Mouse (Mus musculus) right cerebral cortex, postnatal 14 days (tissue): ENCODE data around the gene Zc3h10.
"Not testable (repeated sequence)": the region's sequence is repeated elsewhere in the genome, so short reads cannot be mapped to it uniquely, and the experiment has no call there.

Experiments
- DNase-seq: peaks from one replicate; pipeline ENCODE4 v3.0.0; 2022

The Zc3h10 gene

DNA sequence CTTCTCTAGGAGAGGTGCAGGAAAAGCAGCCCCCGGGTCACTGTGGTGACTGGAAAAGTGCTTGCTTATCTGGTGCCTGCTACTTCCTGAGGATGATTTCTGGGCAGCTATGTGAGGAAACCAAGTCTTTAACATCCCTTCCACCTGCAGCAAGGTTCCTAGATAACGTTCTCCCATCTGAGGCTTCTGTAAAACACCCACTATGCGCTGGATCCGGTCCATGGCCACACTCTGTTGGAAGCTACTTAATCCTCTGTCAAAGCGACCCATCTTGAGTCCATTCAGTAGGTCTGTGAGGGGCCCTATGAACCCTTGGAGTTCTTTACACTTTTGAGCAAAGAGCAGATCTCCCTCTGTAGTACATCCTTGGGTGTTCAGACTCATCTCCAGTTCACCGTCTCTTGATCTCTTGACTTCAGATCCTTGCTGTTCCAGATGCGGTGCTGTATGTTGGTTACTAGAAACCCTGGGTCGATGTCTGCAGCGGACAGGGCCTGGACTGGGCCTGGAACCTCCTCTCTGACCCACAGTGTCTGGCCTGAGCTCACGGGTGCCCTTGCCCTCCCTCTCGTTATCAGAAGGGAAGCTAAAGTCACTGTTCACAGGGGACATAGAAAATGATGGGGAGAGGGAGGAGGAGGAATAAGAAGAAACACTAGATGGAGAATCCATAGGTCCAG lies 2.7 kb upstream of the Zc3h10 start:
- not testable (repeated sequence) for DNase-seq

DNA sequence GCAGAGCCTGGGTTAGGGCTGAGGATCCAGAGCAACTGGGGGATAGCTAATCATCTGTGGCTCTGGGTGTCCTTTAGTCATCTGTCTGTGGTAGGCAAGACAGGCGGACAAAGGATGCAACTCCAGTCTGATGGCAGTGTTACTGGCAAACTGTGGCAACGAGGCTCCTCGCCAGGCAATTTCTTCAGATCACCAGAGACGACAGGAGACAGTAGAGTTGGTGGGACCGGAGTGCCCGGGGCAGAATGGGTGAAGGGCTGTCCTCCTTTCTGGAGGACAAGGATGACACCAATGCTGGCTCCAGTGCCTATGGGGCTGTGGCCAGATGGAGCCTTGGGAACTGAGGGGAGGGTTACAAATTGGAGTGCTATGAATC lies 2.1 kb upstream of the Zc3h10 start:
- not testable (repeated sequence) for DNase-seq

DNA sequence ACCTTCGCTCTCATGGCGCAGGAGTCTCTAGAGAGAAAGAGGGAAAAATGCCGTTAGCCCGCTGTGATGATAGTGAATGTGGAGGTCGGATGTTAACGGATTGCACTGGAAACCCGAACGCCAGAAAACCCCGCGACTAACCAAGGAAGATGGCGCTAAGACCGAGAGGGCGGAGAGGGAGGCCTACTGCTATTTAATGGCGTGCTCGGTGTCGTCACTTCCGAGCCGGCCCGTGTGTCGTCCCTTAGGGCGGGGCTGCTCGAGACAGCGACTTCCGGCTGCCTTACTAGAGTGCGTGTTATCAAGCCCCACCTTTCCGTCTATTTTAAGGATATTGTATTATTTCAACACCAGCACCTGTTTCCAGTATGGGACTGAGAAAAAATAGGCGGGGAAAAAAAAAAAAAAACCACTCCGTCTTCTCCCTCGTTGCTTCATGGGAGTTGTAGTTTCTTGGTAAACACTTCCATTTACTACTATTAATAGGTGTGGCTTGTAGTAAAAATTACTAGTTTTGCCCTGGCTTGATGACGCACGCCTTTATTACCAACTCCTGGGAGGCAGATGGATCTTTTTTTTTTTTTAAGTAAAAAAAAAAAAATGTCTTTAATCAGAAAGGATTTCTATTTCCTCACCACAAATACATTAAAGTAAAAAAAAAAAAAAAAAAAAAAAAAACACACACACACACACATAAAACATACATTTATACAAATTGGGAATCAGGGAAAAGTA lies 1.5 kb upstream of the Zc3h10 start, which contains the start of gene Rpl41:
TSS of gene Rpl41 (minus strand) at position 359 of the 735 bp plus-strand sequence.
- DNase-seq, result peak; percentile 87

DNA sequence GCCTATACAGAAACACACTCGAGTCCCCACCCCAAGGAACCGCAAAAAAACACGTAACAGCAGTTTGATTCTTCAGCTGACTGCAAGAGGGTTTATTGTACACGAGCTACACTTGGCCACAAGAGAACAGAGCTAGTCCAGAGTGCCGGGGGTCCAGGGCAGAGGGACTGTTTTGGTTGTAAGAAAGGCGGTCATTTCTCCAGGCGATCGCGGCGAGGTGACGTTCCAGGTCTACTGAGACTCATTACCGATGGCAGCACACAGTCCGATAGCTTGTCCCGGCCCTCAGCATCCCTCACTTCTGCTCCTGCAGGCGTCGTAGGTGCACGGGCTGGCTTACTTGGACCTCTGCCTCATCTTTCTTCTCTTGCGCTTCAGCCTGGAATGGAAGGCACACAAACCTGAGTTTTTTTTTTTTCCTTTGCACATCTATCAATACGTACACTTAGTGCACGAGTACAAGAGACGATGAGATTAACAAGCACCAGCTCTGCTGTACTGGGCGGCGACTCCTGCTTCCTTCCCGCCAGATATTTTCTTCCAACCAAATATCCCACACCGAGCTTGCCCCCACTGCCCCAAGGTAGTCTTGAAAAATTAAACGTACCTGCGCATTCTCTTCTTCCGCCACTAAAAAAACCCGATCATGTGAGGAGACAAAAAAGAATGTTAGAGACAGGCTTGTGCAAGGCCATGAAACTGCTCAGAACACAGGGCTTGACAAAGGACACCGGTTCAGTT lies 647 bp upstream of the Zc3h10 start:
- not testable (repeated sequence) for DNase-seq

DNA sequence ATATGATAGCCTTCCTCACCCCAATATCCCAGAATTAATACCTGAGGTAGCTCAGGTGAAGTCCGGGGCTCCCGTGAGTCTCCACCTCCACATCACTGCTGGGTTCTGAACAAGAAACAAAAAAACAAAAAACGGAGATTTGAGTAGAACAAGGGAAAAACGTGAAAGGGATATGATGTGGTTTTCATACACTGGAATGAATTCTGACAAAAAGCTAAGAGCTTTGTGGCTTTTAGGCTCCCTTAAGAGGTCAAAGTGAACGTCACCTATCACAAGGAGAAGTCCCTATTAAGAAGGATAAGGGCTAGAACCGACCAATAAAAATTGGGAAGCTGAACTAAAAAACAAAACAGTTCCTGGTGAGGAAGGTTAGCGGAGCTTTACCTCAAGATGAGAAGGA lies 787 bp downstream of the Zc3h10 start:
- DNase-seq, result no peak

DNA sequence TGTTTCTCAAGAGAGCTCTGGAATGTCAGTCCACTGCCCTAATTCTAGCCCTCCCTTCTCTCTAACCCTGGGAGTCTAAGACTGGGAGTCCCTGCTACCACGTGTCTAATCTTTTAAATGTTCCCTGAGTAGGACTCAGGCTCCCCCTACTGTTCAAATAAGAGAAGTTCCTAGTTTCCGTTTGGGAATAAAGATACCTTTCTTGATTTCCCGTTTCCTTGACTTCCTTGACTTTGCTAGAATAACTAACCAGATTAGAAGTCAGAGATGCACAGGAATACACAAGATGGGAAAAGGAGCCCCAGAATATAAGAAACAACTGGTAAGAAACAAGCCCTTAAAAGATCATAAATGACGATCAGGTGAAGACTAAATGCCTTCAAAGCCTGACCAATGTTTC lies 1.2 kb downstream of the Zc3h10 start:
- DNase-seq, result no peak

DNA sequence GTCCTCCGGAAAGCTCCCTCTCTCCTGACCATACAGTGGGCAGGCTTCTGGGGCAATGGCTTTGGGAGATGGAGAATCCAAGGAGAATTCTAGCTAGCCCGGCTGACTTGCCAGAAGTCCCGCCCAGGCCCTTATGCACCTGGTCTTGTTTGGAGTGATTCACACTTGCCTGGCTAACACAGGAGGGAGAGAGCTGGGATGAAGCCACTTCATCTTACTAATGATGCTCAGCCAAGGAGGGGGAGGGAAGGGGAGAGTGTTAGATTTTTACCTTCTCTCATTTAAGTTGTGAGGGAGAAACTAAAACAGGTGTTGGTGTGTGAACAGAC lies 2.0 kb downstream of the Zc3h10 start:
- no peak for DNase-seq

DNA sequence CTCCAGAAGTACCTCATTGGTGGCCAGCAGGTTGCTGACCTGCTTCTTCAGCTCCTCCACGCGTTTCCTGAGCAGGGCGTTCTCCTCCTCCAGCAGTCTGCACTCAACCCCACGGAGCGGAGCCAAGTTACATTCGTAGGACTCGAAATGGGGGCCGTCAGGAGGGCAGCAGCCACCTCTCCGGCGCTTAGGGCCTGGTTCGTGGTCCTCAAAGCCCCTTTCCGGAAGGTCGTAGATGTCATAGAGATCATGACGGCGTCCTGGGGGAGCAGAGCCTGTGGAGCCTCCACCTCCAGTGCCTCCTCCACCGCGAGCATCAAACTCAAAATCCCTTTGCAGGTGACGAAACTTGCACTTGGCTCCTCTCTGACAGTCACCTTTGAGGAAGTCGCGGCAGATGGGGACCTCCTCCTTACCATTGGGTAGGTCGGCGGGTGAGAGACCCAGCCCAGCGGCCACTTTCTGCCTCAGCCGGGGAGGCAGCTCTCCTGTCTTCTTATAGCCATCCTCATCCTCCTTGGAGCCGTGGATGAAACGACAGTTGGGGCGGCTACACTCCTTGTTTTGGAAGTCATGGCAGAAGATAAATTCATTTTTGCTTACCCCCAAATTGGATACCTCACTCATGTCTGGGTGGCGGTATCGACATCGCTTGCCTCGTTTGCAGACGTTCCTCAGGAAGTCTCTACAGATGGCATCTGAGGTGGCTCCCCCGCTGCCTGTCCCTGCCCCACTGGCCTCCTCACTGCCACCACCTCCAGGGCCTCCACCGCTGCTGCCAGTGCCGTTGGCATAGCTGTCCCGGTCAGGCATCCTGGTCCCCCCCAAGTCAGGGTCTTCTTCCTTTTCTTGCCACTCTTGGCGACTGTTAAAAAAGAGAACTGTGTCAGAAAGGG lies 2.7 kb downstream of the Zc3h10 start:
- no peak for DNase-seq

DNA sequence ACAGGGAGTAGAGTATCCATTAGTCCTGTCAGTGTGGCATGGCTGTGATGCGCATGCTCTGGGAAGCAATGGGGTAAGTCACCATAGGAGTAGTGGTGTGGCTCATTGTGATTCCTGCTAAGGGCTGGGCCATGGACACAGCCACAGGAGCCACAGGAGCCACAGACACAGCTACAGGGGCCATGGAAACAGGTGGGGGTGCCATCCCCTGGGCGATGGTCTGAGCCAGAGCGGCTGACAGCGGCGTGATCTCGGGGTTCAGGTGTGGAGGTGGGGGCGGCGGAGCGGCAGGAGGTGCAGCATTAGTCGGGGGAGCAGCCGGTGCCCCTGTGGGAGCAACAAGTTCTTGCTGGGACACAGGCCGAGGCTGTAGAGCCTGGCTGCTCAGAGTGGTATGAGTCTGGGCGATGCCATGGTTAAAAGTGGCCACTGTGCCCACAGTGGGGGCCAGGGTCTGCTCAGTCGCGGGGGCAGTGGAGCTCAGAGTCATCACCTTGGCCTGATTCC lies 3.4 kb downstream of the Zc3h10 start:
- DNase-seq, result no peak

DNA sequence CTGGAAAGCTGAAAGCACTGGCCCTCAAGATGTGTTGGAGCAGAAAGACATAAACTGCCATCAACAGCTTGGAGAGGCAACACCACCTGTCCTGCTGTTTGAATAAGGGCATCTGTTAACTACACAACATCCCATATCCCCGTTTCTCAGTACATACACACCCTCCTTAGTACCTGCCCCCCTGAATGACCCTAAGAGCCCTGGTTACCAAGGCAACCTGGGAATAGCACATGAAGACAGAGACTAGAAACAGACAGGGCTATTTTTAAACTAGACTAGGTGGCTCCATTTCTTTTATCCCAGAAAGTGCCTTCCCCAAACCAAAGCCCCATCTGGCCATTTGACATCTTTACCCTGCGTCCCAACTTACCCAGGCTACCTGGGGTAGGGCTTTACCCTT lies 4.5 kb downstream of the Zc3h10 start:
- no peak for DNase-seq

DNA sequence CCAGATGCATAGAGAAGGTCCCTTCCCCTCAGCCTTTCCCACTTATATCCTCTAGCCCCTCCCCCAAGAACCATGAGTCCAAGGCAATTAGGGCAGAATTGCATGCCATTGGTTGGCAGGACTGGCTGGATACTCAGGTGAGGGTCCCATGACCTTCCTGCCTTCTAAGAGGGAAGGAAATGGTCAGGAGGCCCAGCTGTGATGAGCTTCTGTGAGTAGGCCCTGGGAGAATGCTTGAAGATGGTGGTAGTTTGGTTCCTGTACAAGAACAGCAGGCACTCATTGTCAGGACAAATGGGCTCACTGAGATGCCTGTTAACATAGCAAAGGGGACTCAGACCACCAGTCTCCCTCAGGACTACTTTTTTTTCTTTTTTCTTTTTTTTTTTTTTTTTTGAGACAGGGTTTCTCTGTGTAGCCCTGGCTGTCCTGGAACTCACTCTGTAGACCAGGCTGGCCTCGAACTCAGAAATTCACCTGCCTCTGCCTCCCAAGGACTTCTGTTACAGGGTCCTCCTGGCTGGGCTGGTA lies 9.2 kb downstream of the Zc3h10 start:
- DNase-seq, result no peak

DNA sequence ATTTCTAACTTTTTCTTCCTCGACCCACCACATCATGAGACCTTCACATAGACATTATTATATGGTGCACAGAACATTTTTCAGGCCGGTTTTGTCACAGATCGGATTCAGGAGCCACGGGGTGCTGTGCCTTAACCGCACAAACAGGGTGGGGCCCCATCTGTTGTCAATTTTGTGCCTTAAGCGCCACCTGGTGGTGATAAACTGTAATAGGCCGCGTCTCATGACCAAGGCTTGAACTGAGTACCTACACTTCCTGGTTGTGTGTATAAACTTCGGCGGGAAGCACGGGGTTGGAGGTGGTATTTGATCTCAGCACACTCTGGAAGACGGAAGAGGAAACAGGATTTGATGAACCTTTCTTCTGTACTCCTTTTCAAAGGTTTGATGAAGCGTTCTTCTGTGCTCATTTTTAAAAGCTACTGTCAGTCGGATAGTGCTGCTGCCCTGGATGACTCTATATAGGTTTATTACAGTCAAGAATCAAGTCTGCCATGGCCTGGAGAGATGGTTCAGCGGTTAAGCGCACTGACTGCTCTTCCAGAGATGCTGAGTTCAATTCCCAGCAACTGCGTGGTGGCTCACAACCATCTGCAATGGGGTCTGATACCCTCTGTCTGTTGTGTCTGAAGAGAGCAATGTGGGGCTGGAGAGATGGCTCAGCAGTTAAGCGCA lies 11.2 kb downstream of the Zc3h10 start:
- DNase-seq, result peak; percentile 76

DNA sequence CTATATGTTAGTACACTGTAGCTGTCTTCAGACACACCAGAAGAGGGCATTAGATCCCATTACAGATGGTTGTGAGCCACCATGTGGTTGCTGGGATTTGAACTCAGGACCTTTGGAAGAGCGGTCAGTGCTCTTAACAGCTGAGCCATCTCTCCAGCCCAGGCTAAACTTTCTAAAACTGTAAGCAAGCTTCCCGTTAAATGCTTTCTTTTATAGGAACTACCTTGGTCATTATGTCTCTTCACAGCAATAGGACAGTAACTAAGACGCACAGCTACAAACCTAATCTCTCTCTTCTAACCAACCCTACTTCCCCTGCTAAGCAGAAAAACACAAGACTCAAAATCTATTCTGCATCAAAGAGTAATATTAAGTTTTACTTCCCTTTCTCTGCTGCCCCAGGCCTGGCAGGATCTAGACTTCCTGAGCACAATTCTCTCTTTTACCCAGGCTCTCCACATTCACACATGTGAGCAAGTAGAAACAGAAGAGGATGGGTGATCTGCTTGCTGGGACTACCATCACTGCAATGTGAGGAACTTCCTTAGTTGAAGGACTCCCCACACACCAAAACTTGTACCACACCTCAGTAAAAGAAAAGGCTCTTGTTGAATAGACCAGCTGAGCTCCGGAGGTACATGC lies 11.8 kb downstream of the Zc3h10 start:
- DNase-seq, result no peak

DNA sequence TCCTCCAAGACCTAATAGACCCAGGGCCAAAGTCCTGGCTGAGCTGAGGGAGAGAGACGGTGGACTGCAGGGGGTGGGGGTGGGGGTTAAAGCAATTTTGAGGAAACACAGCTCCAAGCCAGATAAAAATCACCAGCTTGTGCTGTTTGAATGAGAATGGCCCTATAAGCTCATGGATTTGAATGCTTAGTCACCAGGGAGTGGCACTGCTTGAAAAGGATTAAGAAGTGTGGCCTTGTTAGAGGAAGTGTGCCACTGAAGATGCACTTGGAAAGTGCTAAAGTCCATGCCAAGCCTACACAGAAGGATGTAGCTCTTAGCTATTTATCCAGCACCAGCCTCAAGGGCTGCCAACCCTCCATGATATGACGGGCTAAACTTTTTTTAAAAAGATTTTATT lies 12.4 kb downstream of the Zc3h10 start:
- DNase-seq, result no peak

DNA sequence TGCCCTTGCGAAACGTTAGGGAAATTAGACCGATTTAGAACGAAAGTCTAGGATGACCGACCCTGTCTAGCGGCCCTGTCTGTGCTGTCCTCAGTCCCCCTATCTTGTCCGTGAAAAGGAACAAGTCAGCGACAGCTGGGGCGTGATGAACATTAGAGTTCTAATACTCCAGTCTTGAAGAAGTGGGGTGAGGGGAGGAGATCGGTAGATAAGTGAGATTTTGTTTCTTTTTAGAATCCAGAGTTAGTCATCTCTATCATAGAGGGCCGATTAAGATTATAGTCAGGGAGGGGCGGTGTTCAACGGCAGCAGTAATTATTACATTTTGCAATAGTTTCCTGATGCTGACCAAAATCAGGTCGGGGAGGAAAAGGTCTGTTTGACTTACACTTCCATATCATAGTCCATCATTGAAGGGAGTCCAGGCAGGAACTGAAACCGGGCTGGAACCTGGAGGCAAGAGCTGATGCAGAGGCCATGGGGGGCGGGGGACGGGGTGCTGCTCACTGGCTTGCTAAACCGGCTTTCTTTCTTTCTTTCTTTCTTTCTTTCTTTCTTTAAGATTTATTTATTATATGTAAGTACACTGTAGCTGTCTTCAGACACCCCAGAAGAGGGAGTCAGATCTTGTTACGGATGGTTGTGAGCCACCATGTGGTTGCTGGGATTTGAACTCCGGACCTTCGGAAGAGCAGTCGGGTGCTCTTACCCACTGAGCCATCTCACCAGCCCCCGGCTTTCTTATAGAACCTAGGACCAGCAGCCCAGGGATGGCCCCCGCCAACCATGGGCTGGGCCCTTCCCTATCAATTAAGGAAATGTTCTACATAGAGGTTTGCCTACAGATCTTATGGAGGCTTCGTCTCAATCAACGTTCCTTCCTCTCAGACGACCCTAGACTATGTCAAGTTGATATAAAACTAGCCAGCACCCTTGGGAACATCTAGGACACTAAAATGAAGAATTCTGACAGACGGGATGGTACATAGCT lies 20.9 kb downstream of the Zc3h10 start:
- DNase-seq, result no peak

DNA sequence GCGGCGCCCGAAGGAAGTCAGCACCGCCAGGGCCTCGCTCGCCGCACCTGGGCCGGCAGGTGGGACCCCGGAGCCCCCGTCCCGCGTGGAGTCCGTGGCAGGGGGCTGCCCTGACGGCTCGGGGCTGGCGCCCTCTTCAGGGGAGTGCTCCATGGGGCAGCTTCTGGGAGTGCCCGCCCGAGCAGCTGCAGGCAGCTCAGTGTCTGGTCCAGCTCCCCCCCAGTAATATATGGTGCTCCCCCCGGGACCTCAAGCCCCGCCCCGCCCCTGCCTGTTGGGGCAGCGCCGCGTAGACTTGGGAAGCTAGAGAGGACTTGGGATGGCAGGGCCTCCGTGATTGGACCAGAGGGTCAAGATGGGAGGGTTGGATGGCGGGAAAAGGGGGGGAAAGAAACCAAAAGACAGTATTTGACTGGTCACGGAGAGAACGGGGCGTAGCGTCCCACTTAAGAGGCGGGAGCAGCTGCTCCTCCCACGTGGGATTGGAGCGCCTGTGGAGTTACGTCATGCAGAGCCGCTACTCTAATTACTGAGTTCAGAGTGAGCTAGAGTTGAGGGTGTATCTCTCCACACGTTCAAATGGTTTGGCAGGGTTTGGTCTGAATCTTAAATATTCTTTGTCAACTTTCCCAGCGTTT lies 21.8 kb downstream of the Zc3h10 start, which contains the start of gene Esyt1:
TSS of gene Esyt1 (minus strand) at position 201 of the 638 bp plus-strand sequence.
- peak; percentile 80 for DNase-seq

DNA sequence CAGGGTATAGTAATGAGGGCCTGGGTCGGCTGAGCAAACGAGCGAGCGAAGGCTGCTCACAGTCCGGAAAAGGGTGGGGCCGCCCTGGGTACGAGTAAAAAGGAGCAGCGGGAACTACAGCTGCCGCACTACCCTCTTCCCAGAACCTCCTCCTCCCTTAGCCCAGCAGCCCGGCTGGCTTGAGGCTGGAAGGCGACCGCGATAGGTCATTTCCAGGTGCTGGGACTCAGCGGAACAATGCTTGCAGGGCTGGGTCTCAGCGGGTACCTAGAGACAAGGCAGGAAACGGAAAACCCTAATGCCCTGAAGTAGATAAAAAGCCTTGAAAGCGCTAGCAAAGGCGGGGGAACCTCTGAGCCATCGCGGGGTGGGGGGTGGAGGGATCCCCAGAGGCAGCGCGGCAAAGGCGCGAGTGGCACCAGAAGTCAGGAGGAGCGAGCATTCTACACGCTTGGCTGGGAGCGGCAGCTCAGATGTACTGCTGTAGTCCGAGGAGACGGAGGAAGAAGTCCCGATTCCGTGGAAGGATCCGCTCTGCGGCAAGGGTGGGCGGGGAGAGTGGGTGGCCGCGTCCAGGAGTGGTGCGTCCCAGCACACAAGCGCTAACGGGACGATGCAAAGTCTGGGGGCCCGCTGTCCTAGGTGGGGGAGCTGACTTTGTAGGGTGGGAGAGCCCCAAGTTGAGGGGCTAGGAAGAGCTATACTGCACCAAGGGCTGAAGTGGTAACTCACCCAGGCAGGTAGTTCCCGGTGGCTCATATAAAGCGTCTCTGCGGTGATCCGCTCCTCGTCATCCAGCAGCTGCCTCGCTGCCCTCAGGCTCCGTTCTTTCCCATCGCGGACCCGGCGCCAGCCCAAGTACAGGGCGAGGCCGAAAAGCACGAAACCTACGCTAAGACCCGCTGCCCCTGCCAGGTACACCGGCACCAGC lies 22.6 kb downstream of the Zc3h10 start:
- peak; percentile 41 for DNase-seq

DNA sequence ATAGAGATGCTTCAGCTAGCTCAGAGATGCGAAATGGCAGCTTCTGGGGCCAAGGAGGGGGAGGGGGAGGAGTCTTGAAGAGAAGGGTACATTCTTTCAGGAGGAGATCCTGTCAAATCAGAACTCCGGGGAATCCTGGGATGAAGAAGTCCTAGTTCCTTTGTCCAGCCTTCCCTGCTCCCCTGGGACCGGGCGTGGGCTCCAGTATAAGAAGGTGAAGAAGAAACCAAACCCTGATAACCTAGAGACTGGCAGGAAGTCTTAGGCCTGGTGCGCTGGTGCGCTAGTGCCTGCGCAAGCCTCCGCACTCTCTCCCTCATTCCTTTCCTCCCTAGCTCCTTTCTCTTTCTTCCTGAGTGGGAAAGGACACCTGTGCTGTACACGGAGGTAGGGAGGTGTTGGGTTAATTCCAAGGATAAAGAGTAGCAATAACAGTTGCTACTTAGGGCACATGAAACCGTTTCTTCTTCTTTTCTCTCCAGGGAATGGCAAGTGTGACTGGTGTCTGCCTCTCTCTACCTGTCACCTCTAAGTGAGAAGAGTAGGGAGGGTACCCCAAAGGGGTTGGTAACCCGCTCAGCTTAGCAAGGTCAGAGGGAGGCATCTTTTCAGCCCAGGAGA lies 23.4 kb downstream of the Zc3h10 start:
- DNase-seq, result no peak
